Mouse (Mus musculus) bone marrow macrophage, adult 2 months (primary cell): ENCODE data around the gene Fam76b. TPM values are rescaled to one million over a fixed set of nuclear protein-coding genes. Genes with fewer than 3 reads are reported as not detected.

Experiments used
- H3K27ac ChIP-seq: 2 replicates; pipeline ENCODE4 v1.5.1; 2012; ENCODE audit warnings: low read depth, low read length; ENCODE audit not compliant: insufficient read depth
- H3K4me1 ChIP-seq: 2 replicates; pipeline ENCODE4 v1.6.1; 2012; ENCODE audit warnings: low read length; ENCODE audit not compliant: control insufficient read depth, insufficient read depth
- H3K4me3 ChIP-seq: 2 replicates; pipeline ENCODE4 v1.5.1; 2012; ENCODE audit warnings: mild to moderate bottlenecking, low read length, moderate library complexity; ENCODE audit not compliant: insufficient read depth
- CTCF ChIP-seq: IDR thresholded peaks from 2 replicates; pipeline ENCODE4 v1.5.1; 2012; ENCODE audit warnings: low read depth, mild to moderate bottlenecking, low read length, moderate library complexity
- POLR2A ChIP-seq: IDR thresholded peaks from 2 replicates; pipeline ENCODE4 v1.6.1; 2012; ENCODE audit warnings: mild to moderate bottlenecking, low read depth, low read length, borderline replicate concordance
- polyA plus RNA-seq: library from polyadenylated mRNA; stranded (reverse); fragments of >200 nt; gene quantifications from 2 replicates; pipeline ENCODE4 v1.2.4, GENCODE M21; 2012; ENCODE audit not compliant: missing spikeins, insufficient read depth, insufficient read length

Gene Fam76b
- polyA plus RNA-seq, 1 experiment: 58.7 TPM

DNA sequence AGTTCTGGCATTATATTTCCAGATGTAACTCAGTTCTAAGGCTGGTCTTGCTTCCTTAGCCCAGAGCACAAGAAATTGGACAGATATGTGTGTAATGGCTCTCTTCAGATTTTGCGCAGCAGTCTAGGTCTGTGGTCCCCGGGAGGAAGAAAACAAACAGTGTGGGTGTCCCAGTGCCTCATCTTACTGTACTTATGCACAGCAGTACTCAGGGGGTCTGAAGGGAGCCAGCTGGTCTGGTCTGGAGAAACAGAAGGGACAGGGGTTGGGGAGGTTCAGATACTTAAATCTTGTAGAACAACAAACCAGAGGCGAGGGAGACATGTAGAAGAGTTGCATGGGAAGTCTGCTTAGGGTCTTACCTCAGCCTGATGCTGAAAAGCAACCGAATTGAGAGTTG lies 29.3 kb downstream of the Fam76b start:
- H3K4me3 ChIP-seq: no peak overlapping the region
- no peak for TF ChIP-seq POLR2A
- no peak for TF ChIP-seq CTCF
- no peaks in the 10 kb centered on the region for H3K4me1 ChIP-seq
- H3K27ac ChIP-seq: no peak overlapping the region

DNA sequence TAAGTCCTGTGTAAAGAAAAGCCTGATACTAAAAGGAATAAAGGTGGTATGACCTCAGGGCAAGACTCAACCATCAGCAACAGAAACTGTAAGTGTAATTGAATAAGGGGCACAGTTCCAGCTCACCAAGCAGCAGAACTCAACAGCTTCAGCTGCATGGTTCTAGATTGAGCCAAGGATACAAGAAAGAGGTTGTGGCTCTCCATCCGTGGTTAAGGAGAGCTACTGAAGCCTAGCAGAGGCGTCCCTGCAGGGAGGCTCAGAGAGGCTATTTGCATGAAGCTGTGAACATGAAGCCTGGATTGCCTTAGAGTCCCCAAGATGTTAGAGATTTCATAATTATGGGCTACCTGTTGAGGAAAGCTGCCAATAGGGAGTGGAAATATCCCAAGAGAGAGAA lies 40.1 kb downstream of the Fam76b start:
- no peak overlapping the region for H3K27ac ChIP-seq
- TF ChIP-seq CTCF (no peak), POLR2A (no peak)
- no peak overlapping the region for H3K4me3 ChIP-seq
- no peaks in the 10 kb centered on the region for H3K4me1 ChIP-seq

DNA sequence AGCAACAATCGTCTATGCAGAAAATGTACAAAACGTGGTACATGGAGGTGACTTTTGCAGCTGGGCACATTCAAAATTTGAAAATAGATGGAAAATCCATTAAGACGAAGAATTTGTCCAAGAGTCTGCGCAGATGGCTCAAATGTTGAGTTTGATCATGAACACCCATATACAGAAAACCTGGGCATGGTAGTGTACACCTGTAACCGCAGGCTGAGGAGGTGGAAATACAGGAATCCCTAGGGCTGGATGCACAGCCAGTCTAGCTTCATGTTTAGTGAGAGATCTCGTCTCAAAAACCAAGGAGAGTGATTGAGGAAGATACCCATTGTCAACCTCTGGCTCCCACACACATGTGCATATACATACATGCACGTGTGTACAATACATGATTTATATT lies 44.1 kb downstream of the Fam76b start:
- no peaks in the 10 kb centered on the region for H3K4me1 ChIP-seq
- no peak overlapping the region for H3K27ac ChIP-seq
- no peak for TF ChIP-seq POLR2A
- TF ChIP-seq CTCF: no peak
- no peak overlapping the region for H3K4me3 ChIP-seq

DNA sequence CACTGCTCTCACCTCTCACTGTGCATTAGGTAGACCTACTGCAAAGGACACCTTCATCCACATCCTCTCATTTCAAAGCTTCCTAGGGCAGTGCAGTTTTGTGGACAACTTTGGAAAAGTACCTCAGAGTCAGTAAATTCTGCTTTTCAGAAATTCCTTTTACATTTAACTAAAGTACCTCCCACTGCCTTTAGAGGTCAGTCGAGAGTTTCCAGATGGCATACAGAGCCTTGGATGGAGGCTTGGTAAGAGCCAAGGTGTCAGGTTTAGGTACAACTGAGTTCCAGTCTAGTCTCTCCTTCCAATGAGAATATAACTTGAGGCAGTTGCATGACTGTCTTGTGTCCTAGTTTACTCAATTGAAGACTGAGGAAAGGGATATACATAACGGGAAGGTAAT lies 46.8 kb downstream of the Fam76b start:
- TF ChIP-seq POLR2A (no peak), CTCF (no peak)
- no peak overlapping the region for H3K27ac ChIP-seq
- no peak overlapping the region for H3K4me3 ChIP-seq
- no peaks in the 10 kb centered on the region for H3K4me1 ChIP-seq

DNA sequence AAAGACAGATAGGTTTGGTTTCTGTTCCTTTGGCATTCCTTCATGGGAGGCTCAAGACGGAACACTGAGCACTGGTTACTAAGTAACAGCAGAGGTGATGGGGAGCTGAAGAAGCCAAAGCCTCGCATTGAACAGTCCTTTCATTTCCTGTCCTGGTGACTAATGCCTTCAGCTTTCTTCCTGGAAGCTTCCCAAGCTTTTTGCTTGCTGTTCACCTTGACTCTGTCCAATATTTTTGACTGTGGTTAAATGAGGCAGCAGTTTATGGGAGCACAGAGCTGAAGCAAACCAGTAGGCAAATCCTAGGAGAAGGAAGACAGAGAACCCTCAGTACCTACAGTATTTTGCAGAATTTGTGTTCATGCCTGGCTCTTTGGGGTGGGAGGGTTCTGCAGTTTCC lies 47.8 kb downstream of the Fam76b start:
- Histone ChIP-seq H3K4me3 (no peak overlapping the region), H3K4me1 (no peaks in the 10 kb centered on the region), H3K27ac (no peak overlapping the region)
- no peak for TF ChIP-seq POLR2A
- TF ChIP-seq CTCF: no peak

DNA sequence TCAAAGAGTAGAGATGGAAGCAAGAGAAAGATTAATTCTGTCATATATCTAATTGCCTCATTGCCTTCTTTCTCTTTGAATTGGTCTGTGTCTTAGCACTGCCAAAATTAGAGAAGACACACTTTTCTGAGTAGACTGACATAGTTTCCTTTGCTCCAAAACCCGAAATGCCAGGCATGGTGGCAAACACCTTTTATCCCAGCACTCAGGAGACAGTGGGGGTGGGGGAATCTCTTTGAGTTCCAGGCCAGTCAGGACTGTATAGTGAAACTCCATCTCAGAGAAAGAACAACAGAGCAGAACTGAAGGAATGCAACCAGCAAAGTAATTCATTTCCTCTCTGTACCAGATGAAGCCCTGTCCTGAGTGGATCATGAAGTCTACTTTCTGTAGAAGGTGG lies 53.2 kb downstream of the Fam76b start:
- TF ChIP-seq CTCF (no peak), POLR2A (no peak)
- no peak overlapping the region for H3K27ac ChIP-seq
- H3K4me3 ChIP-seq: no peak overlapping the region
- H3K4me1 ChIP-seq: no peaks in the 10 kb centered on the region

DNA sequence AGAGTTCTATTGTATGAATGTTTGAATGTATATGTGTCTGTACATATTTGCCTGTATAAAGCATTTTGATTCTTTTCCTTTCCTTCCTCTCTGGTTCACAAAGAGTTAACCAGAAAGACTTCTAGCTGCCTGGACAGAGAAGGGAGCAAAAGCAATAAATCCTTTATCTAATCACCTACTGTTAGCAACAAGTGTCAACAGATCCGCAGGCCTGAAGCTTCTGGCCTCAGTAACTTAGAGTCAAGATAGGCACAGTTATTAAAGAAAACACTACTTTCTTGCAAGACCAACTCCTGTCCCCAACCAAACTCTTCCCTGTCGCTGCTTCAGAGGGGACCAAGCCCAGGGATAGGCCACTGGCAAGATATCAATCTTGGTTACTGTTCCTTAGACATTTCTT lies 55.0 kb downstream of the Fam76b start:
- no peak overlapping the region for H3K4me3 ChIP-seq
- H3K27ac ChIP-seq: no peak overlapping the region
- no peak for TF ChIP-seq CTCF
- TF ChIP-seq POLR2A: no peak
- no peaks in the 10 kb centered on the region for H3K4me1 ChIP-seq

DNA sequence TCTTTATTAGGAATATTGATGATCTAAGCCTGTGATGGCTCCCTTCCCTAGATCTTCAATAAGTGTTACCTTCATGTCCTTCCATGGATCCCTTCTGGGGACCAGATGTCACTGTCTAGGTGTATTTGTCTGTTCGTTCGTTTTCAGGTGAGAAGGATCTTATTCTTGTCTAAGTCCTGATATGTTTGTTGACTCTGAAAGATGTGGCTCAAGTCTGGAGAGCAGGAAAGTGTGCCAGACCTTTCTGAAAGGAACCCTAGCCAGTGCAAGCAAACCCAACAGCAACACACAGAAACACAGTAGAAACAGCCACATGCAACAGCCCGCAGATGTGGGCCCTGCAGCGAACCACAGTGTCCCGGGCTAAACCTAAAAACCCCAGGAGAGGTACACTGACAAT lies 61.5 kb downstream of the Fam76b start:
- no peaks in the 10 kb centered on the region for H3K4me1 ChIP-seq
- H3K4me3 ChIP-seq: no peak overlapping the region
- no peak overlapping the region for H3K27ac ChIP-seq
- TF ChIP-seq POLR2A: no peak
- no peak for TF ChIP-seq CTCF

DNA sequence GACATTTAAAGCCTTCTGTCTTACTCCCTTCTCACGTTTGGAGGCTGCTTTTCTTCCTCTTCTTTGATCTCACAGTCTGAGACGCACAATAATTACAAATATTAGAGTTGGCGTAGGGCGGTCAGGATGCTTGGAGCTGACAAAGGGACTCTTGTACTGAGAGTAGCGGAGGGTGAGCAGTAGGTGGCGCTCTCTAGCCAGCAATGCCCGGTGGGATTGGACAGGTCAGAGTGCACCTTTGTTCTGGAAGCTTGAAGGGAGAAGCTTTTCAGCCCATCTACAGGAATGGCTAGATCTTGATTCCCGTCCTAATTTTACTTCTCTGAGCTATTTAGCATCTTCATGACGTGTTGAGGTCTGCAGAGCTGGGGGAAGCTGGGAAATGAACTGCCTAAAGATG lies 62.1 kb downstream of the Fam76b start:
- Histone ChIP-seq H3K27ac (no peak overlapping the region), H3K4me3 (no peak overlapping the region), H3K4me1 (no peaks in the 10 kb centered on the region)
- TF ChIP-seq POLR2A (no peak), CTCF (peak; percentile 53; the same call in 1 of the 2 replicates)

DNA sequence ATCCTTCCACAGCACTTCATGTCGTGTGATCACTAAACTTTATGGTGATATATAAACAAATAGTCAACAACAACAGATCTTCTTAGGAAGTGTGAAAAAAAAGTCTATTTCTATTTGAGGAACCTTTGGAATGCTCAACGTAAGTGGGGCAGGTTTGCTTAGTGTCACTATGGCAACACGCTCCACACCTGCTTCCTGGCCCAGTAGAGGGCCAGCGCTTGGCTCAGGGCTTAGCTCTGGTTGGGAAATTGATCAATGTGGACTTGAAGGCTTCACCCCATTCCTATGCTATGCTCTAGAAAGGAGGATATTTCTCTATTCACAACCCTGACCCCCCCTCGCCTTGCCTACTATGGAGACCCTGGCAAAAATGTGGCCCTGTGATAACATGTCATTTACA lies 62.7 kb downstream of the Fam76b start:
- TF ChIP-seq POLR2A (no peak), CTCF (no peak)
- Histone ChIP-seq H3K4me1 (no peaks in the 10 kb centered on the region), H3K27ac (no peak overlapping the region), H3K4me3 (no peak overlapping the region)

DNA sequence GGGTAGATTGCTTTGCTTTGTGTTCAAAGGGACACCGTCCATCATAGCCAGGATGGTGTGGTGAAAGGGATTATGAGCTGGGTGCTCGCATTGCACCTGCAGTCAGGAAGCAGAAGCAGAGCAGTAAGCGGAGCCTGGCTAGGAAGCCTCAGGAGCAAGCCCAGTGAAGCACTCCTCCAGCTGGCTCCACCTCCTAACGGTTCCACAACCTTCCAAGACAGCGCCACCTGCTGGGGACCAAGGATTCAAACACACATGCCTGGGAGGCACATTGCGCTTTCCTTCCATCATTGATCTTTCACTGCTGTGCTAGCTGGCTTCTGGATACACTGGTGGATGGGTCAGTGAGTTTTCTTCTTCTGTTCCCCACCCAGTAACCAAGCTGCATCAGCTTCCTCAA lies 64.4 kb downstream of the Fam76b start:
- TF ChIP-seq POLR2A: no peak
- TF ChIP-seq CTCF: no peak
- no peak overlapping the region for H3K27ac ChIP-seq
- H3K4me3 ChIP-seq: no peak overlapping the region
- H3K4me1 ChIP-seq: no peaks in the 10 kb centered on the region
